Mouse (Mus musculus) forebrain, embryonic 15.5 days (tissue): ENCODE data around the gene Rbsn. TPM values are rescaled to one million over a fixed set of nuclear protein-coding genes. Genes with fewer than 3 reads are reported as not detected.

Experiments
- ATAC-seq: fragments of 200-750 bp; cut with Nextera tagmentation; replicated peaks from 2 replicates; pipeline ENCODE4 v1.8.0; 2017; ENCODE audit warnings: mild to moderate bottlenecking, moderate TSS enrichment, moderate library complexity
- H3K27ac ChIP-seq: fragments of 300-500 bp; sonication (generic); replicated peaks from 2 replicates; pipeline ENCODE4 v1.5.1; 2015; ENCODE audit warnings: mild to moderate bottlenecking, inconsistent platforms
- H3K27me3 ChIP-seq: fragments of 300-500 bp; sonication (generic); 2 replicates; pipeline ENCODE4 v1.6.1; 2015; ENCODE audit warnings: inconsistent platforms
- H3K36me3 ChIP-seq: fragments of 300-500 bp; sonication (generic); 2 replicates; pipeline ENCODE4 v1.6.1; 2015; ENCODE audit warnings: mild to moderate bottlenecking, inconsistent platforms
- H3K4me1 ChIP-seq: fragments of 300-500 bp; sonication (generic); 2 replicates; pipeline ENCODE4 v1.6.1; 2015; ENCODE audit warnings: inconsistent platforms
- H3K4me2 ChIP-seq: fragments of 300-500 bp; sonication (generic); replicated peaks from 2 replicates; pipeline ENCODE4 v1.6.1; 2015; ENCODE audit warnings: mild to moderate bottlenecking, inconsistent platforms
- H3K4me3 ChIP-seq: fragments of 300-500 bp; sonication (generic); 2 replicates; pipeline ENCODE4 v1.5.1; 2015; ENCODE audit warnings: mild to moderate bottlenecking, inconsistent platforms
- H3K9ac ChIP-seq: fragments of 300-500 bp; sonication (generic); replicated peaks from 2 replicates; pipeline ENCODE4 v1.6.1; 2015; ENCODE audit warnings: mild to moderate bottlenecking, inconsistent platforms
- H3K9me3 ChIP-seq: fragments of 300-500 bp; sonication (generic); 2 replicates; pipeline ENCODE4 v1.6.1; 2016; ENCODE audit warnings: inconsistent platforms
- WGBS: fragments of 180-500 bp; shearing (Covaris S2); methylation state at CpG from one replicate; pipeline ENCODE4 v1.1.7; 2015; ENCODE audit warnings: mixed read lengths; 5-methylcytosine and 5-hydroxymethylcytosine counted together
- polyA plus RNA-seq: library from polyadenylated mRNA; unstranded; fragments of >200 nt; fragmentation: Nextera tagmentation; extraction: Ambion mirVana; gene quantifications from 2 replicates; pipeline ENCODE4 v1.2.1, GENCODE M21; 2015

Gene Rbsn
- 36.0 and 38.9 TPM in 2 replicates for polyA plus RNA-seq

DNA sequence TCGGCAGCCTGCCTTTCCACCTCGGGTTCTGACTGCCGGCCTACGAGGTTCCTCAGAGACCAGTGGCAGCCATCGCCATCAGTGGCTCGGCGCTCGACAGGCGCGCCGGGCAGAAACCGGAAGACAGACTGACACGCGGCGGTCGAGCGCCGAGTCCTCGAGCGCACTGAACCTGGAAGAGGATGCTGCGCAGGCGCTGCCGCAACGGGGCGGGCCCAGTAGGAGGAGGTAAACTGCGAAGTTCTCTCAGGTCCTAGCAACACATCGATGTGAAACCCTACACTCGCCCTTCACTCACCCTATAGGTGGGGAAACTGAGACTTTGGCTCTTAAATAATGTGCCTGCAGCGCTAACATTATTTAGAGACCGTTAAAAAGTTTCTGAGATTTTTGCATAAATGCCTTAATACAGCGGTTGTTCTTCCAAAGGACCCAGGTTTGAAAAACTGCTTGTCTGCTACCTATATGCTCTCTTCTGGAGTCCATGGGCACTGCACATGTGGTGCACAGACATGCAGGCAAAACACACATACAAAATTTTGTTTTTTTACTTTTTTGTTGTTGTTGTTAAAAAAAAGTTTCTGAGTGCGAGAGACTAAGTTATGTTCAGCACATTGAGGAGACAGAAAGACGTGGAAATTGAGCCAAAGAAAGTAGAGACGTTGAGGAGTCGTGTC, at the start of gene Rbsn:
Gene Rbsn, minus strand, starts transcription at position 153 of the 677 bp plus-strand sequence.
- 9% methylated on average over 35 of the region's 35 CpGs for WGBS
- Histone ChIP-seq H3K4me2 (peak within 1 kb of the TSS; percentile 86), H3K4me3 (peak within 1 kb of the TSS; percentile 95), H3K36me3 (peaks cover 9% of the 10 kb centered on the region), H3K27me3 (no peaks in the 10 kb centered on the region), H3K4me1 (peaks cover 13% of the 10 kb centered on the region), H3K27ac (peak within 1 kb of the TSS; percentile 92), H3K9me3 (no peaks in the 10 kb centered on the region), H3K9ac (peak within 1 kb of the TSS; percentile 94)
- ATAC-seq, result peak; percentile 98

DNA sequence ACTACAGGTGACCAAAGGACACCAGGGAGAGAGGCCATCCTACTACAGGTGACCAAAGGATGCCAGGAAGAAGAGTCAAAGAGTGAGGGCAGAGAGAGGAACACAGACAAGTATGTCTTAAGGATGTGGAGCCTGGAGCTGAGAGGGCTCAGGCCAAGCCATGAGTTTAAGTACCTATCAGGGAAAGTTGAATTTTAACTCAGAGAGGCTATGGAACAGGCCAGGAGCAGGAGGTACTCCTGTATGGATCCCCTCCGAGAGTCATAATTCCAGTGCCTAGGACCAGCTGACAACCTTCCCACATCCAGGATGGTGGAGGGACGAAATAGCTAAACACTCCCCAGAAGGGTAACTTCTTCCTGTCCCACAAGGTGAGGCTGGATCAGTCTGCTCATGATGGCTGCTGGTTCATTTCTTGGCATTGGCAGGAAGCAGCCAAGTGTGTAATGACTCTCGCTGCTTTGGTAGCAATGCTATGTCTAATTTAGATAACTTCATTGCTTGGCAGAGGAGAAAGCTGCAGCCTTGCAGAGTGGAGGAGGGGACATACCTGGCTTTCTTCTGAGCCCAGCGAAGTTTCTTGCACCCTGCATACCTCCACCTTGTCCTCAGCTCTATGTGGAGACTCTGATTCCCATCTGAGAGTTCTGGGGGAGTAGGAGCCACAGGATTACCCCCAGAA, 46.6 kb upstream of the Rbsn start:
- Histone ChIP-seq H3K4me3 (no peak overlapping the region), H3K27ac (no peak overlapping the region), H3K4me2 (no peak overlapping the region), H3K27me3 (no peaks in the 10 kb centered on the region), H3K4me1 (no peaks in the 10 kb centered on the region), H3K9ac (no peak overlapping the region), H3K9me3 (no peaks in the 10 kb centered on the region), H3K36me3 (no peaks in the 10 kb centered on the region)
- 62% methylated on average over 4 of the region's 4 CpGs for WGBS
- no peak for ATAC-seq

DNA sequence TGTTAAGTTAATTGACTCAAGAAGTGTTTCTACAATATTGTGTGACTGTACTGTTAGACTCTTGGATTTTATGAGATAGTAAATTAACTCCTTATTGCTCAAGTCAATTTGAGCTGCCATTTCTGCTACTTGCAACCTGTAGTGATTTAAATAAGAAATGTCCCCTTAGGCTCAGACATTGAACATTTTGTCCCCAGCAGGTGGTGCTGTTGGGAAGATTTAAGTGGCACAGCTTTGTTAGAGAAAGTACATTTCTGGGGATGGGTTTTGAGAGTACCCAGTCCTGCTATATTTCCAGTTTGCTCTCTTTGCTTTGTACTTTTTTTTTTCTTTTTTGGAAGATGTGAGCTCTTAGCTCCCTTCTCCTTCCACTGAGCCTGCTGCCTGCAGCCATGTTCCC, 40.6 kb upstream of the Rbsn start:
- H3K4me3 ChIP-seq, result no peak overlapping the region
- H3K4me1 ChIP-seq, result no peaks in the 10 kb centered on the region
- no peak overlapping the region for H3K4me2 ChIP-seq
- no peak overlapping the region for H3K9ac ChIP-seq
- H3K27ac ChIP-seq, result no peak overlapping the region
- H3K36me3 ChIP-seq, result no peaks in the 10 kb centered on the region
- no peak for ATAC-seq
- no peaks in the 10 kb centered on the region for H3K9me3 ChIP-seq
- H3K27me3 ChIP-seq, result no peaks in the 10 kb centered on the region

DNA sequence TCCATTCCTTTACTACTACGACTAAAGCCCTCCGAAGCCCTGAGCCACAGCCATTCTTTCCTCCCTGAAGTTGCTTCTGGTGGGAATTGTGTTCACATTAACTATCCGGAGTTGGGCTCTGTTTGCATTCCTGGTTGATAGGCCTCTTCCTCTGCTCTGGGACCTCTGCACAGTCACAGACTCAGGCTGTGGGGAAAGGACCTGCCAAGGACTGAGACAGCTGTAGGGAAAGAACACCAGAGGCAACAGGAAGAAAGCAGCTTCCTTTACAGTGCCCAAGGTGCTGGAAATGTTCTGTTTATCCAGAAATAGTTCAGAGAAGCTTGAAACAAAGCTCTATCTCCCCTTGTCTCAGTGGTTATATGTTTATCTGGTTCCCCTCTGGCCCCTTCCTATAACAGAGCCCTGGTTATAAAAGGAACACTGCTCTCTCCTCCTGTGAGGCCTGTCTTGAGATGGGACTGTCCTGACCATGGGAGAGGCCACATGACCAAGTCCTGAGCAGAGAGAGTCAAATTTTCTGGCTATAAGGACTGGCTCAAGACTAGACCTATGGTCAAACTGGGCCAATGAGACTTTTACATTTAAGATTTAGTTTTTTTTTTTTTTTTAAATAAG, 38.6 kb upstream of the Rbsn start:
- Histone ChIP-seq H3K4me1 (no peaks in the 10 kb centered on the region), H3K4me3 (no peak overlapping the region), H3K9me3 (no peaks in the 10 kb centered on the region), H3K9ac (no peak overlapping the region), H3K27ac (no peak overlapping the region), H3K4me2 (no peak overlapping the region), H3K27me3 (no peaks in the 10 kb centered on the region), H3K36me3 (no peaks in the 10 kb centered on the region)
- WGBS, result 80% methylated on average over 3 of the region's 3 CpGs
- no peak for ATAC-seq

DNA sequence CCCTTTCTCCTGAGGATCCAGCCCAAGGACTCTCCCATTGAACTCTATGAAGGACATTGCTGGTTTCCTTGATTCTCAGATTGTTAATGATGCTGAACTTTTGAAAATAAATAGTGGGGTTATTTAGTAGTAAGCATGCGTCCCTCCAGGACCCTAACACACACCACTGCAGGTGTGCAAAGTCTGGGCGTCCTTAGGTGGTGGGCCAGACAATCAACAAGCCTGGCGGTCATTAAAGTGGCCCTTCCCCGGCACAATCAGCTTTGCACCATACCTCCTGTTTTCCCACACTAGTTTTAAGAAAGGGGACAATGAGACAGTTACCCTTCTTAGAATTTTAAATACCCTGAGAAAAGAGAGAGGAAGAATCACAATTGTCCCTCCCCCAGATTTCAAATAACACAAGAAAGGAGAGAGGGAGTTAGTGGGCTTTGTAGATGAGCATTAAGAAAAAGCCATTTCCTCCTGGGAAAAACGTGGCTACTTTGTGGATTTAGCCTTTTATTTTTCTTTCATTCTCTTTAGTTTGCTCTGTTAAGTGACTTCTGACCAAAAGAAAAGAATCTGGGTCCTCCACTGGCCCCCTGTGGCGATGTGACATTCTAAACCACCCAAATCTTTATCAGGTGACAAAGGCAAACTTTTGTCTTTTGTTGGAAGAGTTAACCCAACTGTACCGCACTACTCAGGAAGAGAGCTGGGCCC, 32.6 kb upstream of the Rbsn start:
- Histone ChIP-seq H3K9ac (no peak overlapping the region), H3K4me3 (no peak overlapping the region), H3K4me1 (peaks cover 7% of the 10 kb centered on the region; the same call in 1 of the 2 replicates), H3K27me3 (peaks cover 24% of the 10 kb centered on the region), H3K4me2 (no peak overlapping the region), H3K9me3 (no peaks in the 10 kb centered on the region), H3K27ac (no peak overlapping the region), H3K36me3 (no peaks in the 10 kb centered on the region)
- no peak for ATAC-seq
- WGBS, result 7% methylated on average over 7 of the region's 7 CpGs

DNA sequence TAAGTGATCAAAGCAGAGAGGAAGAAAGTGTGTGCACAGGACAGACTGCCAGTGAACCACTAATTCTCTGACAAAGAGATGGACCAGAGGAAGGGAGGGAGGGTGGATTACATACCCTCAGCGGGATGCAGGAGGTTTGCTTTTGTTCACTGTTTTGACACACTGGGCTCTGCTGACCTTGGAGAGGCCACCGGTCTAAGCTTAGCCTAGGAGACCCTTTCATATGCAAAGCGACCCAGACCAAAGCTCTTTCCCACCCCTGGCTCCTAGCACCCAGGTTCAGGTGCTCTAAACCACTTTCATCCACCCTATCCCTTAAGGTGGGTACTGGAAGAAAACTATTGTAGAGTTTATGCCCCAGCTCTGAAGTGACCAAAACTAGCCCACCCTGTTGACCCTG, 31.6 kb upstream of the Rbsn start:
- H3K9me3 ChIP-seq, result no peaks in the 10 kb centered on the region
- H3K27me3 ChIP-seq, result peaks cover 24% of the 10 kb centered on the region
- no peak overlapping the region for H3K4me3 ChIP-seq
- no peak overlapping the region for H3K4me2 ChIP-seq
- no peaks in the 10 kb centered on the region for H3K36me3 ChIP-seq
- whole genome bisulfite sequencing, result 2% methylated on average over 3 of the region's 3 CpGs
- no peak overlapping the region for H3K9ac ChIP-seq
- no peak for ATAC-seq
- peaks cover 7% of the 10 kb centered on the region; the same call in 1 of the 2 replicates for H3K4me1 ChIP-seq
- H3K27ac ChIP-seq, result no peak overlapping the region

DNA sequence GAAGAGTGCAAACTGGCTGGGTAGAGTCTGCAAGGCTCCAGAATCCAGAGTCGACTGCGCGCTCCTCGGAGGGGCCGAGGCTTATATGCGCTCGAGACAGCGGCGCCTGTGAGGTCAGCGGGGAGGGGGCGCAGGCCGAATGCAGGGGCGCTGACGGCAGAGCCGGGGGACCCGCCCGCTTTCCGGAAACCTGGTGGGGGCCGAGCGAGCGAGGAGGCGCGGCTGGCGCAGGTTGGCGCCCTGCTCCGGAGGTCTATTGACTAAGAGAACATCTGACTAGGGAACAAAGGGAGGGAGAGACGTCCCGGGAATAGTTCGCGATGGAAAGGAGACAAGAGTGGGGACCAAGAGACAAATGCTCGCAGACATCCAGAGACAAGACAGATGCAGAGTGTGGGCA, 29.9 kb upstream of the Rbsn start, which contains the start of gene Trh:
Gene Trh, minus strand, starts transcription at position 60 of the 400 bp plus-strand sequence.
- under 1% methylated on average over 31 of the region's 31 CpGs for WGBS
- Histone ChIP-seq H3K9me3 (no peaks in the 10 kb centered on the region), H3K4me1 (peaks cover 7% of the 10 kb centered on the region; the same call in 1 of the 2 replicates), H3K4me3 (peak within 1 kb of the TSS; percentile 39), H3K27me3 (peaks cover 24% of the 10 kb centered on the region), H3K36me3 (no peaks in the 10 kb centered on the region), H3K9ac (peak within 1 kb of the TSS; percentile 44), H3K27ac (no peak within 1 kb of the TSS), H3K4me2 (peak within 1 kb of the TSS; percentile 58)
- ATAC-seq, result no peak

DNA sequence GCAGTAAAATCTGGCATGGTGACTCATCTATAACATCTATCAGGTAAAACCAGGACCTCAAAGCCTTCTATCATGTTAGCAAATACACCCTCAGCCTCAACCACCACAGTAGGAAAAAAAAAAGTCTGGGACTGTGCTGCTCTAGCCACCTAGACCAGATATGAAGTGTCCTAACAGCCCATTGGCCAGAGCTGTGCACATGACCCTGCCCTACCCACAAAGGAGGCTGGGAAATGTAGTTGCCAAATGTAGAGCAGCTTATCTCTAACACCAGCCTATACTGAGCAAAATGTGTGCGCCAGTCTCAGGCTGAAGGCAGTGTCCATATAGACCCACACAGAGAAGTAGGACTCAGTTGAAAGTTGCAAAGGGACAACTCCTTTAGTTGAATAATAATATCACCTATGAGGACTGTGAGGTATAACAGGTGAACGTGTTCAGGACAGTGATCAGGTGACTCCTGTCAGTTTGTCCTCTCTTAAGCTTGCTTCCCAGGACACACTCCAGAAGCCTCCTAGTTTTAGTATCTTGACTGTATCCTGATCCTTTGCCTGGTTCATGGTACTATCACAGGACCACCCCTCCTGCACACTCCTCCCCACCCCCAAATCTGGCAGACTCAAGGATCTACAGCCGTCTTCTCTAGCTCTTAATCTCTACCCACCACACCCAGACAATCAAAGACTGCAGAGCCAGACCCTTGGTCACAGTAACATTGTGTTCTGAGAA, 26.6 kb upstream of the Rbsn start:
- peak; percentile 96 for ATAC-seq
- H3K4me1 ChIP-seq, result peaks cover 7% of the 10 kb centered on the region; the same call in 1 of the 2 replicates
- WGBS, result 78% methylated on average over 3 of the region's 3 CpGs

DNA sequence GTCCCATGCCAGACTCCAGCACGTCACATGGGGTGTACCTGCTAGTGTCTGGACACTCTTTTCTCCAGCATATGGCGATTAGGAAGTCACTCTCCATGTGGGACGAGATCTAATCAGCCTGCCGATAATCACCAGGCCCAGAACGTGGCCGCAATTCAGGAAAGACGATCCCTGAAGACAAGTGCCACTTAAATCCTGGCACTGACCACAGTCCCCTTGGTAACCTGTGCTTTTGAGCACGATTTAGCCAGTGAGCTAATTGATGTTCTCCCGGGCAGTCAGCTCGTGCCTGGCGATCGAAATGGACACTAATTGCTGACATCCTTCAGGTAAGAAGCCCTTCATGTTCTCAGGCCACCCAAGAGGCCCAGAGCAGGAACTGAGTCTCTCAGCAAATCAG, 20.3 kb upstream of the Rbsn start:
- H3K4me1 ChIP-seq, result no peaks in the 10 kb centered on the region
- no peak for ATAC-seq
- no peaks in the 10 kb centered on the region for H3K36me3 ChIP-seq
- H3K27me3 ChIP-seq, result no peaks in the 10 kb centered on the region
- H3K9ac ChIP-seq, result no peak overlapping the region
- no peak overlapping the region for H3K27ac ChIP-seq
- 55% methylated on average over 12 of the region's 12 CpGs for WGBS
- no peak overlapping the region for H3K4me2 ChIP-seq
- H3K4me3 ChIP-seq, result no peak overlapping the region
- H3K9me3 ChIP-seq, result no peaks in the 10 kb centered on the region

More for the DNA sequence above, 26.6 kb upstream of the Rbsn start:
- Histone ChIP-seq H3K9me3 (no peaks in the 10 kb centered on the region), H3K36me3 (no peaks in the 10 kb centered on the region), H3K27me3 (peaks cover 24% of the 10 kb centered on the region), H3K4me3 (no peak overlapping the region), H3K9ac (no peak overlapping the region), H3K4me2 (no peak overlapping the region), H3K27ac (no peak overlapping the region)

DNA sequence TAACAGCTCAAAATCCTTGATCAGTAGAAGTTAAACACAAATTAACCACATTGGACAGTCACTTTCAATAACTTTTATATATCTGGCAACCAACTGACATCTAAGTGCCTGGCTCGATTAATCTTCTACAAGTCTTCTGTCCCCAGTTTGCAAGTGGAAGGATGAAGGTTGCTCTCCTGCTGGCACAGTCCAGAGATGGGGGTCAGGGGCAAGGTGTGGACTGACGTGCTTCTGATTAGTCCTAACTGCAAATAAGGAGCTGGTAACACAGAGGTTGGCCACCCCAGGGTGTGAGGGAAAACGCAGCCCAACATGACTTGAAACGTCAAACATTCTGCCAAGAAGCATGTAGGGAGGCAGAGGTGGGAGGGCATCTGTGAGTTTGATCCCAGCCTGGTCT, 17.0 kb upstream of the Rbsn start:
- Histone ChIP-seq H3K27ac (no peak overlapping the region), H3K9me3 (no peaks in the 10 kb centered on the region), H3K36me3 (no peaks in the 10 kb centered on the region), H3K4me3 (no peak overlapping the region), H3K4me2 (no peak overlapping the region), H3K27me3 (no peaks in the 10 kb centered on the region), H3K4me1 (no peaks in the 10 kb centered on the region), H3K9ac (no peak overlapping the region)
- no peak for ATAC-seq
- WGBS, result 77% methylated on average over 4 of the region's 4 CpGs

DNA sequence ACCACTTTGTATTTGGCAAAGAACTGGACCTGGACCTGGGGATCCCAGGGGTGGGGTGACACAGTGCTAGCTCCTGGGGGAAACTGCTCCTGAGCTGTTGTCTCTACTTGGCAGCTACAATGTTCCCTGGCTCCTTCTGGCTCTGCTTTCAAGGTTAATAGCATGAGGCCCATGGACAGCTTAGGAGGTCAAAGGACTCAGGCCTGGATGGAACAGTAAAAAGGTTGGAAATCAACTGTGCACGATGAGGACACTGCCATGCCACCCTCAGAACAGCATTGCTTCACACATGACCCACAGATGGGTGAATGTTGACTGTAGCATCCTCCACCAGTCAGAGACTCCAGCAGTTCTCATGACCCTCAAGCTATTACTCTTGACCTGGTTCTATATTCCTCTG, 16.6 kb upstream of the Rbsn start:
- Histone ChIP-seq H3K27me3 (no peaks in the 10 kb centered on the region), H3K36me3 (no peaks in the 10 kb centered on the region), H3K9ac (no peak overlapping the region), H3K4me3 (no peak overlapping the region), H3K27ac (no peak overlapping the region), H3K9me3 (no peaks in the 10 kb centered on the region), H3K4me2 (no peak overlapping the region), H3K4me1 (no peaks in the 10 kb centered on the region)
- no peak for ATAC-seq
- 46% methylated on average over 1 of the region's 1 CpGs for WGBS
